Mouse (Mus musculus) cerebellum, postnatal 10 days (tissue): ENCODE results near the gene Utp14a.
"Not testable (repeated sequence)": the region's sequence is repeated elsewhere in the genome, so short reads cannot be mapped to it uniquely, and the experiment has no call there.

Experiments
- DNase-seq, 2 experiments: peaks; one replicate each; pipeline ENCODE4 v3.0.0; 2021; ENCODE audit warnings: mixed read lengths in 2 of 2

Gene Utp14a

DNA sequence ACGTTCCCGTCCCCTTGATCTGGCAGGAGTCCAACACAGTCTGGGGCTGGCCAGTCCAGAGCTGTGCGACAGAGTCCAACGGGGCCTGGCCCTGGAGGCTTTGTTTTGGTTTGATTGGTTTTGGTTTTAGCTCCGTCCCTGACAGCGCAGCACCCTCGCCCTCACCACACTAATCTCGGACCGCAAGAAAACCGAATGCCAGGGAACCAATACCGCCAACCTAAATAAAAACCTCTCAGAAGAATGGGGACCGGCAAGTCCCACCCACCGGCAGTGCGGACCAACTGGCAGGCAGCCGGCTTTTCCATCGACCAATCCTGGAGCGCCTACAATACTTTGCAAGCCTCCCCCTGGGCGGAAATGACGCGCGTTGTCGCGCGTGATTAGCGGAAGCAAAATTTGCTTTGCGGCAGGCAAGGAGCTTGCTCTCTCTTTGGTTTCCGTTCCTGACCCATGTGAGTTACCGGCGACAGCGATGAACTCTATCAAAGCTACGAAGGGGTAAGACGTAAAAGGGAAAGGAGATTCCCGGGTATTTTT lies at the start of gene Utp14a:
Gene Utp14a, plus strand, starts transcription at position 395 of the 540 bp plus-strand sequence.
- peak; percentile 97 to 98 for DNase-seq

DNA sequence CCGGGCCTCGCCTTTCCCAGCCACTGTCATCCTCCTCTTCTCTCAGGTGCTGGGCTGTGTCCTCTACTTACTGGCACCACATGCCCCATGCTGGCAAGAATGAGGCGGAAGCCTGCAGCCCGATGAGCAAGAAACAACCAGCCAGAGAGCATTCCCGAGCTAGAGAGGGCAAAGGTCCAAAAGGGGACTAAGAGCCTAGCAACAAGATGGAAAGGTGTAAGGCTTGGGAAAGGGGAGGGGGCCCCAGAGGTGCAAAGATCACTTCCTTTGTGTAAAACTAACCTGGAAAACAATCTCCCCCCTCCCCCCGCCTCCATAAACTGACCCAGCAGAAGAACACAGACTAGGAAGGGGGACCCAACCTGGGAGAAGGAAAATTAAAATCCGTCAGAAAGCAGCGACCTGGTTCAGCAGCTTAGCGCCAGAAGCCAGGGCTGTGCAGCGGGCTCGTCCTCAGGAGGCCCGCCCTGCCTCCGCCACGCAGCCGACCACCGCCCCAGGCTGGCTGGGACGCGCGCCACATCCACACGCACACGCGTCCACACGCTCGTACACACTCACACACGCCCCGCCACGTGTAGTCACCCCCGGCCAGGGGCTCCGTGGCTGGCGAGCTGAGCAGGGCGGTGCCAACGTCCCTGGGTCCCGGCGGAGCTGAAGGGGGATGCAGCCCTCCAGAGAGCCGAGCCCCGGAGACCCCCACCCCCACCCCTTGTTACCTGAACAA lies 48.7 kb upstream of the Utp14a start:
- peak; percentile 69 to 71 for DNase-seq

DNA sequence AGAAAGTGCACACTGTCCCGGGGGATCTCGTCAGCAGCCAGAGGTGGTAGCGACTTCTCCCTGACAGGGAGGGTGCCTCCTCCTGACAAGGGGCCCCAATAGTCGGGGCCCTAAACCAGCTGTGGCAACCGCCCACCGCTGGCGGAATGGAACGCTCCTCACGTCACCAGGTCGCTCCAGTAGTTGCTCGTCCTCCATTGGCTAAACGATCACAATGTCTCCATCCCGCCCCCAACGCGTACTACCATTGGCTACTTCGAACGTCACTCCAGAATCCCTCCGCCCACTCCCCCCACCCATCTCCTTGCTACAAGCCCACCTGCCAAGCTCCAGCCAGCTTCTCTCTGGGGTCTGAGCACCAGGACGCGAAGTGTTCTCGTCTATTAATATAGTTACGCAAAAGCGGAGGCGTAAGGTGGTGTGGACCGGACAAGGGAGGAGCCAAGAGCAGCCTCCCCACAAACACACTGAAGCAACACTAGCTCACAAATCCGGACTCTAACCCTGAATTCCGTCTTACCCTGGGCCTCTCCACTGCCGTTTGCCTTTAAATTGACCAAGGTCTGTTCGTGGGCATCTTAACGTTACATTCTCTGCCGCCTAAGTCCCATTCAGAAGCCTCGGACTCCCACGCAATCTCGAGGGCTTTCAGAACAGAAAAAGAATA lies 48.0 kb upstream of the Utp14a start, which contains the start of gene Zdhhc9:
Gene Zdhhc9, minus strand, starts transcription at position 360 of the 667 bp plus-strand sequence.
- DNase-seq = peak; percentile 94

DNA sequence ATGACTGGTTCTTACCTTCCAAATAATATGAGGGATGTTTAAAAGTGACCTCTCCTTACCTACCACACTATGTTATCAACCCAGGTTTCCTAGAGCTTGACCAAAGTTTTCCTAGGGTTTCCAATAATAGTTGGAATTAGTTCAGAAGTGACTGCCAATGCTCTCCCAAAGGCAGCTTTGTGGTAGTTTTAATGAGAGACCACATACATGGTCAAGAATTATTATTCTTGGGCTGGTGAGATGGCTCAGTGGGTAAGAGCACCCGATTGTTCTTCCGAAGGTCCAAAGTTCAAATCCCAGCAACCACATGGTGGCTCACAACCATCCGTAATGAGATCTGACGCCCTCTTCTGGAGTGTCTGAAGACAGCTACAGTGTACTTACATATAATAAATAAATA lies 46.9 kb upstream of the Utp14a start:
- not testable (repeated sequence) for DNase-seq

DNA sequence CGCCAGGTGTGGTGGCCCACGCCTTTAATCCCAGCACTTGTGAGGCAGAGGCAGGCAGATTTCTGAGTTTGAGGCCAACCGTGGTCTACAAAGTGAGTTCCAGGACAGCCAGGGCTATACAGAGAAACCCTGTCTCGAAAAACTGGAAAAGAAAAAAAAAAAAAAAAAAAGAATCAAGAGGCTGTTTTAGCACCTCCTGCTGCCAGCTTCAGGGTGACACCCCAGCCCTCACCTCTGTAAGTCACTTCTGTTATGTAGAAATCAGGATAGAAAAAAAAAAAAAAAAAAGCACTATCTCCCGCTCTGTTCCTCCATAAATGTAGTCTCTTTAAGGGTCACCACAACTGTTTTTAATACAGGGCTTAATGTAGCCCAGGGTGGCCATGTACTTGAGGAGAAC lies 37.2 kb upstream of the Utp14a start:
- DNase-seq = no peak

DNA sequence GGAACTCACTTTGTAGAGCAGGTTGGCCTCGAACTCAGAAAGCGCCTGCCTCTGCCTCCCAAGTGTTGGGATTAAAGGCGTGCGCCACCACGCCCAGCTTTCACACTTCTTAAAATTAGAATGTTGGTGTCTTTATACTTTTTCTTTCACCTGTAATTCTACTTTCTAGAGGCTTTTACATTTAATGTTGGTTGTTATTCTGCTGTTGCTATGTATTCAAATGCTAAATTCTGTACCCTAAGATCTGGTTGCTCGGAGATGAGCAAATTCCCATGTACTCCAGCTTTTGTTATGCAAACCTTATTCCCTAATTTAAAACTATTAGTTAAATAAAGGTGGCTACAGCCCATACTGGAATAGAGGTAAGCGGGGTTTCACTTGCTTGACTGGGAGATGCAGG lies 34.0 kb upstream of the Utp14a start:
- DNase-seq = no peak

DNA sequence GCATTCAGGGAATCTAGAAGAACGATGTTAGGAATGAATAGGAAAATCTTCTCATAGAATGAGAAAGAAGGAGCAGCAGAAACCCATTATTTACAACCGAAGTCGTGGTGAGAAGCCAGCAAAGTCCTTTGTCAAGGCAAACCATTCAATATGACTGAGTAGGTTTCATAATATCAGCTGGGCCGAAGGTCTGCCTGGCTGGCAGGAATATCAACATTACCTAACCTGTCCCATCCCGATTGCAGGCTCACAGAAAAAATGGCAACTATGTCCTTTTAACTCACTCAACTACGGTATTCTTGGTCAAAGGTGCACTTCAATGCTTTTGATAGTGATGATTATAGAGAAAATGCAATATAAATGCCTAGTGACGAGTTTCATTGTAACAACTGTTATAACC lies 30.4 kb upstream of the Utp14a start:
- no peak for DNase-seq

DNA sequence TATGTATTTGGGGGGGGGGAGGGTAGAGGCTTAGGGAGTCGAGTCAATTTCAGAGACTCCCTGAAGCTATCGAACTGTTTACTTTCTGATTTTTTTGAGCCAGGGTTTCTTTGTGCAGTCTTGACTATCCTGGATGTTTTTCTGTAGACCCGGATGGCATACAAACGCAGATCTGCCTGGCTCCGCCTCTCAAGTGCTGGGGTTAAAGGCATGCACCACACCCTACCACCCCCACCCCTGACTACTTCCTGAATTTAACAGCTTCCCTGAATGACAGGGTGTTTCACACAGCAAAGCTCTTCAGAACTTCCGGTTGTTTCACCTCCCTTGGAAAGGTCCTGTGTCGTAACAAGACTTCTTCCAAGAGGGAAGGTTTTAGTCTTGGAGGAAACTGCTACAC lies 22.2 kb upstream of the Utp14a start:
- no peak for DNase-seq

DNA sequence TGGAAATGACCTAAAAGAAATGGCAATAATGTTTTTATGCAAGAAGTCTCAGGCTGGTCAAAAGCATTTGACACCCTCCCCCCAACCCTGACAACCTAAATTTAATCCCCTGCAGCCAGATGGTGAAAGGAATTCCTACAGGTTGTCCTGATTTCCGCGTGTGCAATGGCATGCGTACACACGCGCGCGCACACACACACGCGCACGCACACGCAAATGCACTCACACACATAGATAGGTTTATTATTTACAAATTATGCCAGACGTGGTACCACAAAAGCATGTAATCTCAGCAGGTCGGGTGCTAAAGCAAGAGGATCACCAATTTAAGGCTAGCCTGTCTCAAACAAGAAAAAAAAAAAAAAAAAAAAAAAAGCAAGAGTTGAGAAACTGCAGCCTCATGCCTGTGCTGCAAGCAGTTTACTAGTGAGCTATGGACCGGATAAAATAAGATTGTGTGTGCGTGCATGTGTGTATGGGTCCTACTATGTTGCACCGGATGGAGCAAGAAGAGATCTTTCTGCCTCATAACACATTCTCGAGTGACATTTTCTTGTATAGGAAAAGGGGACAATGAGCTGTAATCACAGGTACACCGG lies 733 bp upstream of the Utp14a start:
- DNase-seq = peak; percentile 31 to 36

DNA sequence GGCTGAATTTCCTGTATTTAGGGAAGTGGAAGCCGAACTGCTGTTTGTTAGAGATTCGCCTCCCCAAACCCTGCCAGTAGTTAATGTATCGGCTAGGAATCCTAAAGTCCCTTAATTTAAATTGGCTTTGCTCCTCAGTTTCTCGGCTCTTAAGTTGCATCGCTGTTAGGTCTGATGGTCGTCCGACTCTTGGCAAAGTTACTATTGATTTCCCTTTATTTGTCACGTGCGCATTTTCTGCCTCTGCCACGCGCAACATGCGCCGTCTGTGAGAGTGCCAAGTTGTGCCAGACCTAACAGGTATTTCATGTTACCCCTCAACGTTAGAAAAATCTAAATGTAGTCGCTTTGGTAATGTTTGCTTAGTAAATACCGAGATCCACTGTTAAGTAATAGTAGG lies 349 bp downstream of the Utp14a start:
- peak; percentile 12 to 20 for DNase-seq

DNA sequence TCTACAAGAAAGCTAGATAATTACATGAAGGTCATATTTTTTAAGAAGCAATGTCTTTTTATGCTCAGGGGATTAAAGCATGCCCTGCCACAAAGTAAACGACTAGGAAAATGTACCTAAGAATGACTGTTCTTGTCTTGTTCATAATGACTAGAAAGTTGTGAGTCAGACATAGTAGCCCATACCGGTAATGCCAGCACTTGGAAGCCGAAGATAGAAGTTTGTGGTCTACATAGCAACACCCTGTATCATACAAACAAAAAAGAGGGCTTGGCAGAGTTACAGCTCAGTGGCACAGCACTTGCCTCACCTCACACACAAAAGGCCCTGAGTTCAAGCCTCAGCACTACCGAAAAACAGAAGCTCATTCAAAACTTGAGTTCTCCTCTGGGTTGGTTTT lies 15.0 kb downstream of the Utp14a start:
- DNase-seq = no peak

DNA sequence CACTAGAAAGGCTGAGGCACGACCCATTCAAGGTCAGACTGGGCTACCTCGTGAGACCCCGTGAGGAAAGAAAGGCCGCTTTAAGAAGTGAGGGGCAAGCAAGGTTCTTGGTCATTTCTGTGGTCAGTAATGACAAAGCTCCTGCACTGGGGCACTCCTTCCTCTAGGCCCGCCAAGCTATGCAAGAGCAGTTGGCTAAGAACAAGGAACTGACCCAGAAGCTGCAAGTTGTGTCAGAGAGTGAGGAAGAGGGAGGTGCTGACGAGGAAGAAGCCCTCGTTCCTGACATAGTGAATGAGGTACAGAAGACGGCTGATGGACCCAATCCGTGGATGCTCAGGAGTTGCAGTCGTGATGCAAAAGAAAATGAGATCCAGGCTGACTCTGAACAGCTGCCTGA lies 18.0 kb downstream of the Utp14a start:
- DNase-seq = no peak

DNA sequence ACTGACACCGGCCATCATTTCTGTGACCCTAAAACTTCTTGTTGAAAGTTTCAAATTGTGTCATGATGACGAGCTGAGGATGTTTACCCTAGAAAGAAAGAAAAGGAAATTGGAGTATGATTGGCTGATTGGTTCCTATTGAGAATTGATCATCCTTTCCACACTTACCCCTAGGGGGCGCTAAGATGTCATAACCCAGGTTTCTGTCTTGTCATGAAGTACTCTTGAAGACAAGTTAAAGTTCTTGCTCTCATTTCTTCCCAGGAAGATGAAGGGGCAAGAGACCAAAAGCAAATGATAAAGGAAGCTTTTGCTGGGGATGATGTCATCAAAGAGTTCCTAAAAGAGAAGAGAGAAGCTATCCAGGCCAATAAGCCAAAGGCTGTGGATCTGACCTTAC lies 21.4 kb downstream of the Utp14a start:
- peak; percentile 70 to 79 for DNase-seq

DNA sequence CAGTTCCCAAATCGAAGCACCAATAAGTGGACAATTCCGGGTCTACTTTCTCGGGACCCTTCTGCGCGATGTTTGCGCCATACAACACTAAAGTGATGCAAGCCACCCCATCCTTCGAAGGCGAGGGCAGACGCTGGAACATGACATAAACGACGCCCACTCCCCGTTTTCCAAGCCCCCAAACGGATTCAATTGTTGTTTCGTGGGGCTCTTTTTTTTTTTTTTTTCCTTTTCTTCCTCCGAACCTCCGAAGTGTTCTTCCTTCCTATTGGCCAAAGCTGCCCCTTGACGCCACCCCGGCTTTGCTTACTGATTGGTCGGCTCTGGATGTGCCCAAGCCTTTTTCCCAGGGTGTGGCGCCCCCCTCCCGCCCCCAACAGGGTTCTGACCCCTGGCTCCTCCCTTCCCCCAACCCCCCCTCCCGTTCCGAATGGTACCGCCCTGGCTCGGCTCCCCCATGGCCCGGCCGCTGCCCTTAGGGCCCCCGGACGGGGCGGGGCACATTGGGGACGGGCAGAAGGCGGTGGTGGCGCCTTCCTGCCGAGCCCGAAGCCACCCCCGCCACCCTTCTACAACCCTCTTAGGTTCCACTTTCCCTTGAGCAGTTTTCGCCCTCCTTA lies 27.8 kb downstream of the Utp14a start:
- DNase-seq = peak; percentile 91 to 94

DNA sequence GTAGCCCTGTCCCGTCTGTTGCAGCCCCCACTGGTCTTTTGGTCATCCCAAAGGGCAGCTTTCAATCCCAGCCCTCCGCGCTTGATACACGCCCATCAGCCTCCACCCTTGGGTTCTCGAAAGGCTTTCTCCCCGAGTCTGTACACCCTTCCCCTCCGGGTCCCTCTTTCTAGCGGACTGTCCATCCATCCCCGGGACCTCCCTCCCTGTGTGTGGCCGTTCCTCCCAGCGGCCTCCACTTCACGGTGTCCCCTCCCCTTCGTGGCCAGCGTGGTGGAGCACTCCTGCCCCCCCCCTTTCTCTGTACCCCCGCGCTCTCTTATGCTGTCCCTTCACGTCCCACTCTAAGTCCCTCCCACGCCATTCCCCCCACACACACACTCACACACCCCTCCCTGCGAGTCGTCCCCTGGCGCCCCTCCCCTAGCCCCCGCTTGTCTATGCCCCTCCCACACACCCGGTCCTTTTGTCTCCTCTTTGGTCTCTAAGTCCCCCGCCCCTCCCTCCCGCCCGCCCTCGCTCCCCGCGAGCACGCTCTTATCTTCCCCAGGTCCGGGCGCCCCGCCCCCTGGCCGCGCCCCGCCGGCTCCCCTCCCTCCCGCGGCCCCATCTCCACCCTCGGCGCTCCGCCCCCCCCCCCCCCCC lies 28.5 kb downstream of the Utp14a start:
- peak; percentile 88 to 94 for DNase-seq

DNA sequence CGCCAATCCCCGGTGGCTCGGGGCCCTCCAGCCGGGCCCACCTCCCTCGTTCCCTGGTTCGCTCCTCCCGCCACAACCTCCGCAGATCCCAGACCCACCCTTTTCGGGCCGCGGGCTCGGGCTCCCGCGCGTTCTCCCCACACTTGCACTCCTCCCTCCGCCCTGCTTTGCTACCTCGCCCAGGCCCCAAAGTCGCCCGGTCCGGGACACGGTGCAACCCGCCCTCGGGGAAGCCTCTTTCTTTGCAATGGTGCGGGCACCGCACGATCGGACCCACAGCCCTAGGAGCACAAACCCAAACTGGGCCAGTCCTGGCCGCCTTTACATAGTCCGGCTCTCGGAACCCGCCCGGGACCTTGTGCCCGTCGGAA lies 29.0 kb downstream of the Utp14a start:
- no peak for DNase-seq

DNA sequence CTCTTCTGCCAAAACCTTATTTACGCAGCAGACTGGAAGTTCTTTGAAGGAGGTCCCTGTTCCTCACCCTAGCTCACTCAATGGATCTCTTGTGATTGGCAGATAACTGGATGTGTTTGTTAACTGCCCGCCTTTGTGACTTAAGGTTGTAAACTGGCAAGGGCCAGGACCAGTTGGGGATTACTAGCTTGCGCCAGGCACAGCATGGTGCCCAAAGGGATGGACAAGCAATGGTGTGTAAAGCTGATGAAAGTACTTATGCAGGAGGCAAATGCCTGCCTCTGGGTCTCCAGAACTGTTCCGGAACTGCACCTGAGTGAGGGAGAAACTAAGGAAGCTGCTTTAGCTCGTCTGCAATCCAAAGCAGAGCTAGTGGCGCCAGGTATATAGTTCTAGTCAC lies 29.8 kb downstream of the Utp14a start:
- DNase-seq = peak; percentile 29 to 63

DNA sequence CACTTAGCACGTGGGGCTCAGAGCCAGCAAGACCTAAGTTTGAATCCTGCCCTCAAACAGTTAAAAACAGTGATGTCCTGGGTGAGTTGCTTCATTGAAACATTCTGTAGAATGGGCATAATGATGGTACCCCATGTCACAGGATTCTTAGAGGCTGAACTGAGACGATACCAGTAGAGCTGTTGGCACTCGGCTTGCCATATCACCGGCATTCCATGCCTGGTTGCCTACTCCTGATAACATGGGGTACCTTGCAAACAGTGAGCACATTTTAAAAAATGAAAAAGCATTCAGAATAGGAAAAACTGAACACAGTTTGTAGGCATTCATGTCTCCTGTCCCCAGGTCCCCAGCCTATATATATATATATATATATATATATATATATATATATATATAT lies 31.3 kb downstream of the Utp14a start:
- DNase-seq = no peak

DNA sequence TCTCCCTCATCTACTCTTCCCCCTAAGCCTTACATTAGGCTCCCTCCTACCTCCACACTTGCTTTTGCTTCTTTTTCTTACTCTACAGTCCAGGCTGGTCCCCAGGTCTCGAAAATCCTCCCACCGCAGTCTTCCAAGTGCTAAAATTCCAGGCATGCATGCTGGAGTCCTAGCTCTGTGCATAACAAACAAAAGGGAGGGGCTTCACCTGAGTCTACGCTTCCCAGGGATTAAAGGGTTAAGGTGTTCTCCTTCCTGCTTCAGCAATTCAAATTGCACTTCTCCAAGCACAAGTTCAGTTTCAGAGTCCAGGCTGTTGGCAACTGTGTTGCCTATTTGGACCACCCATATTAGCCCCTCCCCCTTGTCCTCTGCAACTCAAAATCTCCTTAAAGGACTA lies 34.8 kb downstream of the Utp14a start:
- no peak for DNase-seq

DNA sequence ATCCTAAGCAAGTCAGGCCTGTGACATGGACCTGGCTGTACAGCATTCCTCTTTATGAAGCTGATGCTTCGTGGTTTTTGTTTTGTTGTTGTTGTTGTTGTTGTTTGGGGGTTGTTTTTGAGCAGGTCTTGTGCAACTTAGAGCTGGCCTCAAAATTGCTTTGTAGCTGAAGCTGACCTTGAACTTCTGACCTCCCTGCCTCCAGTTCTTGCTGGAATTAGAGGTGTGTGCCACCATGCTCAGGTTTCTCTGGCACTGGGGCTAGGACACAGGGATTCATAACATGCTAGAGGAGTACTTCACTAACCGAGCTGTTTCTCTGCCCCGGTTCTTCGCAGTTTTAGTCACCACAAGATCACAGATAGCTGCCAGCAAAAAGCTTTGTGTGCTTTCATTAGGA lies 48.7 kb downstream of the Utp14a start:
- no peak for DNase-seq

DNA sequence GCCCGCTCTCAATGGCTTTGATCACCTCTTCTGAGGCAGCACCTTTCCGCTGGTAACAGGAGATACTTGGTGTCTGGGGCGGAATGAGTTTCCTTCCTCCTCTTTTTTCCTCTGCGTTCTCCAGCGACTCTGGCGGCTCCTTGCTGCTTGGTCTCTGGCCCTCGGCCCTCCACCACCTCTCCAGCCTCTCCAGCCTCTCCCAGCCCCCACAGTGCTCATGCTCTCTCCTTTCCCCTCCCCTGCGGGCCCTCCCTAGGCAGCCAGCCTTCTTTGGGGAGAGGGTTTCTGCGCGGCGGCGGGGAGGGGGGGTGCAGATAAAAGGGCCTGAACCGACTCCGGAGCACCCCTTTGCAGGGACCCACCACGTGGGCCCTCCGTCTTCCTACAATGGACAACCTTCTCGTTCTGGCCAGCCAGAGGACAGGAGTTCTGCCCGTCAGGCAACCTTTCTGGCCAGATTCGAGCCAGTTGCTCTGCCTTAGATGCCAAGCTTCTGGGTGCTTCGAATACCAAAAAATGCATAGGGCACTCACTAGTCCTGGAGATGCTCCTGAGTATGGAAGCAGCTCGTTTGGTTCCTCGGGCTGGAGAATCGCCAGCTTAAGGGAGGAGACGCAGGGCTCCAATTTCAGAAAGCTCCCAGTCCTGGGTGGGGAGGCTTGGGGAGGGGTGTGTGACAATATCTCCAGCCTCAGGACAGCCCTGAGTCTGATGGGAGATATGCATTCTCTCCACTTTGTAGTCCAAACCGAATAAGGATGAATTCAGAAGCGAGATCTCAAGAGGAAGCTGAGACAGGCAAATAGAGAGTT lies 54.2 kb downstream of the Utp14a start:
- DNase-seq = peak; percentile 11 to 24

DNA sequence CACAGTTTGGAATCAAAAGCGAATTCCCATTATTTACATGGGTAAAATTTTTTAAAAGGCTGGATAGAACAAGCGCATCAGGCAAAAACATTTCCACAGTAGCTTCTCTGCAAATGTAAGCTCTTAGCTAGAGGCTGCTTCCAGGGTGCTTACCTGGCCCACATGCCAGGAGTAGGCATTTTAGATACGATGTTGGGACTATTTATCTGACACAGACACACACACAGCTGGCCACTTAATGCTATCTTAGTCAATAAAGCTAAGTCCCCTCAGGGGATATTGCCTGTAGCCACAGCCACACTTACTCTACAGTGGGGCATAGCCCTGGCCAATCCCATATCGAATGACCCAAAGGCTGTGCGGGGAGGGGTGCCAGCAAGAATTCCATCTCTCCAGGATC lies 55.1 kb downstream of the Utp14a start:
- no peak for DNase-seq
